Mouse (Mus musculus) erythroblast, embryonic 14.5 days (primary cell): ENCODE data around the gene Kif26b. TPM values are rescaled to one million over a fixed set of nuclear protein-coding genes. Genes with fewer than 3 reads are reported as not detected.

Experiments used
- H3K27me3 ChIP-seq: 2 replicates; pipeline ENCODE4 v1.6.1; 2012; ENCODE audit warnings: inconsistent platforms; ENCODE audit not compliant: control insufficient read depth
- H3K36me3 ChIP-seq: 2 replicates; pipeline ENCODE4 v1.6.1; 2012; ENCODE audit warnings: mild to moderate bottlenecking, inconsistent platforms; ENCODE audit not compliant: control insufficient read depth
- H3K4me1 ChIP-seq: 2 replicates; pipeline ENCODE4 v1.6.1; 2012; ENCODE audit warnings: inconsistent platforms; ENCODE audit not compliant: control insufficient read depth
- H3K4me3 ChIP-seq: replicated peaks from 2 replicates; pipeline ENCODE3; 2012; ENCODE audit warnings: moderate library complexity, mild to moderate bottlenecking, inconsistent platforms
- H3K9me3 ChIP-seq: 2 replicates; pipeline ENCODE4 v1.6.1; 2012; ENCODE audit warnings: low read length, inconsistent platforms, mixed read lengths; ENCODE audit not compliant: control insufficient read depth
- GATA1 ChIP-seq: IDR thresholded peaks from 2 replicates; pipeline ENCODE4 v1.6.1; 2012; ENCODE audit warnings: low read length, inconsistent platforms, mixed read lengths
- TAL1 ChIP-seq: IDR thresholded peaks from 3 replicates; pipeline ENCODE4 v1.6.1; 2012; ENCODE audit warnings: low read length, inconsistent platforms, mixed read lengths
- polyA plus RNA-seq: library from polyadenylated mRNA; stranded (reverse); fragments of >175 nt; gene quantifications from 2 replicates; pipeline ENCODE4 v1.2.3, GENCODE M21; 2012

Gene Kif26b
- polyA plus RNA-seq, 1 experiment, result not detected

- TF ChIP-seq GATA1 (no peak), TAL1 (no peak)
These were observed 154.7 kb downstream of the Kif26b start for GRCm38 (mm10) chr1:178683631-178684030.

GRCm38 (mm10) chr1:178684991-178685680 is 156.2 kb downstream of the Kif26b start:
- Histone ChIP-seq H3K4me3 (no peak overlapping the region), H3K36me3 (no peaks in the 10 kb centered on the region), H3K9me3 (no peaks in the 10 kb centered on the region), H3K27me3 (no peaks in the 10 kb centered on the region), H3K4me1 (0 out of 2 replicates have a peak, but pooled peaks cover 2% of the 10 kb centered on the region)
- TF ChIP-seq TAL1, result no peak
- TF ChIP-seq GATA1, result no peak

More at GRCm38 (mm10) chr1:178683631-178684030, 154.7 kb downstream of the Kif26b start:
- Histone ChIP-seq H3K36me3 (no peaks in the 10 kb centered on the region), H3K9me3 (no peaks in the 10 kb centered on the region), H3K4me1 (0 out of 2 replicates have a peak, but pooled peaks cover 2% of the 10 kb centered on the region), H3K4me3 (no peak overlapping the region), H3K27me3 (no peaks in the 10 kb centered on the region)

GRCm38 (mm10) chr1:178686881-178687280 is 158.0 kb downstream of the Kif26b start:
- TF ChIP-seq GATA1 (no peak), TAL1 (no peak)
- 0 out of 2 replicates have a peak, but pooled peaks cover 2% of the 10 kb centered on the region for H3K4me1 ChIP-seq
- no peak overlapping the region for H3K4me3 ChIP-seq
- H3K27me3 ChIP-seq, result no peaks in the 10 kb centered on the region
- H3K36me3 ChIP-seq, result no peaks in the 10 kb centered on the region
- no peaks in the 10 kb centered on the region for H3K9me3 ChIP-seq

- Histone ChIP-seq H3K4me1 (0 out of 2 replicates have a peak, but pooled peaks cover 2% of the 10 kb centered on the region), H3K27me3 (no peaks in the 10 kb centered on the region), H3K9me3 (no peaks in the 10 kb centered on the region), H3K36me3 (no peaks in the 10 kb centered on the region), H3K4me3 (no peak overlapping the region)
- TF ChIP-seq GATA1 (no peak), TAL1 (no peak)
These were observed 160.6 kb downstream of the Kif26b start for GRCm38 (mm10) chr1:178689512-178689911.

- no peaks in the 10 kb centered on the region for H3K4me1 ChIP-seq
- no peak overlapping the region for H3K4me3 ChIP-seq
- H3K9me3 ChIP-seq, result no peaks in the 10 kb centered on the region
- H3K27me3 ChIP-seq, result no peaks in the 10 kb centered on the region
- TF ChIP-seq GATA1, result no peak
- TF ChIP-seq TAL1, result no peak
- no peaks in the 10 kb centered on the region for H3K36me3 ChIP-seq
These were observed 162.8 kb downstream of the Kif26b start for GRCm38 (mm10) chr1:178691679-178692078.

GRCm38 (mm10) chr1:178700102-178700501 is 171.2 kb downstream of the Kif26b start:
- no peak for TF ChIP-seq GATA1
- no peak for TF ChIP-seq TAL1
- H3K4me1 ChIP-seq, result no peaks in the 10 kb centered on the region
- no peaks in the 10 kb centered on the region for H3K36me3 ChIP-seq
- no peaks in the 10 kb centered on the region for H3K9me3 ChIP-seq
- no peak overlapping the region for H3K4me3 ChIP-seq
- H3K27me3 ChIP-seq, result no peaks in the 10 kb centered on the region

GRCm38 (mm10) chr1:178703496-178703895 is 174.6 kb downstream of the Kif26b start:
- TF ChIP-seq TAL1, result no peak
- no peak for TF ChIP-seq GATA1
- Histone ChIP-seq H3K27me3 (no peaks in the 10 kb centered on the region), H3K36me3 (no peaks in the 10 kb centered on the region), H3K4me1 (peaks cover 9% of the 10 kb centered on the region), H3K4me3 (no peak overlapping the region), H3K9me3 (no peaks in the 10 kb centered on the region)

- no peaks in the 10 kb centered on the region for H3K36me3 ChIP-seq
- H3K9me3 ChIP-seq, result no peaks in the 10 kb centered on the region
- TF ChIP-seq TAL1, result no peak
- no peak for TF ChIP-seq GATA1
- no peak overlapping the region for H3K4me3 ChIP-seq
- peaks cover 41% of the 10 kb centered on the region for H3K4me1 ChIP-seq
- no peaks in the 10 kb centered on the region for H3K27me3 ChIP-seq
These were observed 179.0 kb downstream of the Kif26b start for GRCm38 (mm10) chr1:178707925-178708351.

GRCm38 (mm10) chr1:178708356-178708755 is 179.4 kb downstream of the Kif26b start:
- H3K4me1 ChIP-seq, result peaks cover 46% of the 10 kb centered on the region
- TF ChIP-seq GATA1 (no peak), TAL1 (no peak)
- no peaks in the 10 kb centered on the region for H3K27me3 ChIP-seq

More at GRCm38 (mm10) chr1:178708356-178708755, 179.4 kb downstream of the Kif26b start:
- H3K4me3 ChIP-seq, result no peak overlapping the region
- no peaks in the 10 kb centered on the region for H3K9me3 ChIP-seq
- H3K36me3 ChIP-seq, result no peaks in the 10 kb centered on the region
